Mouse (Mus musculus) heart, postnatal 0 days (tissue): Measurements from ENCODE around the gene Tnr.

Experiments used
- CTCF ChIP-seq: IDR thresholded peaks from 2 replicates; pipeline ENCODE4 v1.5.1; 2016; ENCODE audit warnings: antibody characterized with exemption, control low read depth, low read depth
- EP300 ChIP-seq: IDR thresholded peaks from 2 replicates; pipeline ENCODE4 v1.6.1; 2016; ENCODE audit warnings: antibody characterized with exemption, low read depth

DNA sequence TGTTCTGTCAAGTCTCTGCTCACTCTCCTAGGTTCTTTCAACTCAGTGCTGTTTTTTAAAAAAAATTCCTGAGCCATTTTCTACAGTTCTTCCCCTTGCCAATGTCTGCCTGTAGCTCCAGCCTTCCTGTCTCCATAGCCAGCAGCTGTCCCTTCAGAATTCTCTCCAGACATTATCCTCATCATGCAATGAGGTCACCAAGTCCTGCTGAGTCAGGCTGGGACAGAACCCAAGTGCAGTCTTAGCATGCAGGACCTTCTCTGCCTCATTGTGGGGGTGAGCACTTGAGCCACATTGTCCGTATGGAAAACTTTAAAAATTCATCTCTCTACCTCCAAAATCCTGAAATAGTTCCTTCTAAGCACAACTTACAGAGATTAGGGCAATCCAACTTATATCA lies 4.4 kb upstream of the Tnr start:
- TF ChIP-seq CTCF (no peak), EP300 (no peak)
